Mouse (Mus musculus) hindbrain, embryonic 16.5 days (tissue): ENCODE results near the gene Nae1. TPM values are rescaled to one million over a fixed set of nuclear protein-coding genes. Genes with fewer than 3 reads are reported as not detected.

Experiments used
- ATAC-seq: fragments of 200-750 bp; cut with Nextera tagmentation; 2 replicates; pipeline ENCODE4 v1.8.0; 2017; ENCODE audit warnings: moderate TSS enrichment, moderate library complexity
- H3K27ac ChIP-seq: fragments of 300-500 bp; sonication (generic); 2 replicates; pipeline ENCODE4 v1.5.1; 2014; ENCODE audit warnings: low read depth, mild to moderate bottlenecking, control low read depth, low read length, moderate library complexity
- H3K27me3 ChIP-seq: fragments of 300-500 bp; sonication (generic); replicated peaks from 2 replicates; pipeline ENCODE4 v1.6.1; 2014; ENCODE audit warnings: low read length; ENCODE audit not compliant: control insufficient read depth, insufficient read depth
- H3K36me3 ChIP-seq: fragments of 300-500 bp; sonication (generic); 2 replicates; pipeline ENCODE4 v1.6.1; 2014; ENCODE audit warnings: mild to moderate bottlenecking, low read length, moderate library complexity, mixed read lengths; ENCODE audit not compliant: control insufficient read depth, insufficient read depth
- H3K4me1 ChIP-seq: fragments of 300-500 bp; sonication (generic); 2 replicates; pipeline ENCODE4 v1.6.1; 2014; ENCODE audit warnings: low read depth, low read length; ENCODE audit not compliant: control insufficient read depth, insufficient read depth
- H3K4me2 ChIP-seq: fragments of 300-500 bp; sonication (generic); 2 replicates; pipeline ENCODE4 v1.6.1; 2014; ENCODE audit warnings: mild to moderate bottlenecking, low read length, control low read depth, moderate library complexity
- H3K4me3 ChIP-seq: fragments of 300-500 bp; sonication (generic); 2 replicates; pipeline ENCODE4 v1.5.1; 2014; ENCODE audit warnings: mild to moderate bottlenecking, low read length, control low read depth, moderate library complexity
- H3K9ac ChIP-seq: fragments of 300-500 bp; sonication (generic); 2 replicates; pipeline ENCODE4 v1.6.1; 2014; ENCODE audit warnings: low read depth, mild to moderate bottlenecking, control low read depth, low read length, moderate library complexity
- H3K9me3 ChIP-seq: fragments of 300-500 bp; sonication (generic); 2 replicates; pipeline ENCODE4 v1.6.1; 2014; ENCODE audit warnings: mild to moderate bottlenecking, low read length, moderate library complexity; ENCODE audit not compliant: control insufficient read depth
- WGBS: fragments of 180-500 bp; shearing (Covaris S2); extraction: QIAGEN DNeasy Blood & Tissue Kit; methylation state at CpG from one replicate; pipeline ENCODE4 v1.1.7; 2014; 5-methylcytosine and 5-hydroxymethylcytosine counted together
- polyA plus RNA-seq: library from polyadenylated mRNA; unstranded; fragments of >200 nt; fragmentation: Nextera tagmentation; extraction: Ambion mirVana; gene quantifications from 2 replicates; pipeline ENCODE4 v1.2.1, GENCODE M21; 2015

The Nae1 gene
- polyA plus RNA-seq, 1 experiment from 2014 or later = 108 TPM

- Histone ChIP-seq H3K36me3 (no peaks in the 10 kb centered on the region), H3K4me2 (no peak overlapping the region), H3K4me3 (no peak overlapping the region), H3K4me1 (peaks cover 15% of the 10 kb centered on the region), H3K9me3 (no peaks in the 10 kb centered on the region), H3K27me3 (peaks cover 12% of the 10 kb centered on the region), H3K27ac (no peak overlapping the region), H3K9ac (no peak overlapping the region)
- WGBS = 84% methylated on average over 4 of the region's 4 CpGs
- no peak for ATAC-seq
Measured at GRCm38 (mm10) chr8:104536028-104536427, 1.6 kb upstream of the Nae1 start.

- peaks cover 9% of the 10 kb centered on the region for H3K4me1 ChIP-seq
- no peaks in the 10 kb centered on the region; the same call in 1 of the 2 replicates for H3K36me3 ChIP-seq
- peak overlapping the region; percentile 53; the same call in 1 of the 2 replicates for H3K9ac ChIP-seq
- 43% methylated on average over 7 of the region's 7 CpGs for WGBS
- peak overlapping the region; percentile 59; the same call in 1 of the 2 replicates for H3K4me3 ChIP-seq
- peaks cover 9% of the 10 kb centered on the region; the same call in 1 of the 2 replicates for H3K27me3 ChIP-seq
- H3K27ac ChIP-seq = no peak overlapping the region
- ATAC-seq = no peak
- peak overlapping the region; percentile 65 for H3K4me2 ChIP-seq
- no peaks in the 10 kb centered on the region for H3K9me3 ChIP-seq
Measured at GRCm38 (mm10) chr8:104535378-104535777, 941 bp upstream of the Nae1 start.

GRCm38 (mm10) chr8:104534779-104535141, 323 bp upstream of the Nae1 start:
- H3K9me3 ChIP-seq = no peaks in the 10 kb centered on the region
- peak overlapping the region; percentile 53 for H3K9ac ChIP-seq
- H3K4me2 ChIP-seq = peak overlapping the region; percentile 65
- ATAC-seq = peak; percentile 70
- H3K27ac ChIP-seq = peak overlapping the region; percentile 11; the same call in 1 of the 2 replicates
- 8% methylated on average over 9 of the region's 9 CpGs for WGBS
- H3K4me3 ChIP-seq = peak overlapping the region; percentile 59
- H3K36me3 ChIP-seq = peaks cover 5% of the 10 kb centered on the region
- peaks cover 5% of the 10 kb centered on the region; the same call in 1 of the 2 replicates for H3K27me3 ChIP-seq
- H3K4me1 ChIP-seq = peaks cover 9% of the 10 kb centered on the region

- no peaks in the 10 kb centered on the region for H3K9me3 ChIP-seq
- H3K4me1 ChIP-seq = peaks cover 9% of the 10 kb centered on the region
- no peaks in the 10 kb centered on the region for H3K27me3 ChIP-seq
- H3K36me3 ChIP-seq = peaks cover 6% of the 10 kb centered on the region
- H3K4me2 ChIP-seq = peak overlapping the region; percentile 79
- peak overlapping the region; percentile 59 for H3K4me3 ChIP-seq
- peak overlapping the region; percentile 93 for H3K9ac ChIP-seq
- no peak overlapping the region; the same call in 1 of the 2 replicates for H3K27ac ChIP-seq
- 17% methylated on average over 7 of the region's 7 CpGs for WGBS
- ATAC-seq = peak; percentile 9; the same call in 1 of the 2 replicates
Measured at GRCm38 (mm10) chr8:104533551-104533950, 886 bp downstream of the Nae1 start.

GRCm38 (mm10) chr8:104529671-104530070, 4.8 kb downstream of the Nae1 start:
- no peak overlapping the region for H3K4me3 ChIP-seq
- H3K9me3 ChIP-seq = no peaks in the 10 kb centered on the region
- no peak overlapping the region for H3K4me2 ChIP-seq
- peaks cover 9% of the 10 kb centered on the region for H3K4me1 ChIP-seq
- 81% methylated on average over 6 of the region's 6 CpGs for WGBS
- peaks cover 6% of the 10 kb centered on the region for H3K36me3 ChIP-seq
- ATAC-seq = no peak
- H3K9ac ChIP-seq = no peak overlapping the region
- no peaks in the 10 kb centered on the region for H3K27me3 ChIP-seq
- H3K27ac ChIP-seq = no peak overlapping the region

- Histone ChIP-seq H3K9ac (no peak overlapping the region), H3K9me3 (no peaks in the 10 kb centered on the region), H3K4me3 (no peak overlapping the region), H3K36me3 (peaks cover 28% of the 10 kb centered on the region), H3K4me1 (no peaks in the 10 kb centered on the region), H3K27me3 (no peaks in the 10 kb centered on the region), H3K4me2 (no peak overlapping the region), H3K27ac (no peak overlapping the region)
- no peak for ATAC-seq
- WGBS = 81% methylated on average over 5 of the region's 5 CpGs
Measured at GRCm38 (mm10) chr8:104517872-104518271, 16.6 kb downstream of the Nae1 start.

GRCm38 (mm10) chr8:104510134-104510533, 24.3 kb downstream of the Nae1 start:
- H3K27me3 ChIP-seq = no peaks in the 10 kb centered on the region
- ATAC-seq = peak; percentile 19
- no peaks in the 10 kb centered on the region for H3K9me3 ChIP-seq
- H3K4me1 ChIP-seq = peaks cover 3% of the 10 kb centered on the region
- WGBS = 86% methylated on average over 3 of the region's 3 CpGs
- H3K4me3 ChIP-seq = peak overlapping the region; percentile 63
- peak overlapping the region; percentile 100 for H3K4me2 ChIP-seq
- H3K27ac ChIP-seq = no peak overlapping the region
- peaks cover 15% of the 10 kb centered on the region for H3K36me3 ChIP-seq
- no peak overlapping the region for H3K9ac ChIP-seq

GRCm38 (mm10) chr8:104509061-104510006, 25.1 kb downstream of the Nae1 start, which contains the start of gene Terb1:
TSS of gene Terb1 (minus strand) at chr8:104509910.
- peak within 1 kb of the TSS; percentile 86 for H3K9ac ChIP-seq
- H3K36me3 ChIP-seq = peaks cover 10% of the 10 kb centered on the region
- H3K4me2 ChIP-seq = peak within 1 kb of the TSS; percentile 100
- H3K27ac ChIP-seq = peak within 1 kb of the TSS; percentile 11; the same call in 1 of the 2 replicates
- peak; percentile 90 for ATAC-seq
- no peaks in the 10 kb centered on the region for H3K27me3 ChIP-seq
- H3K9me3 ChIP-seq = no peaks in the 10 kb centered on the region
- peaks cover 3% of the 10 kb centered on the region for H3K4me1 ChIP-seq
- 2% methylated on average over 64 of the region's 64 CpGs for WGBS
- H3K4me3 ChIP-seq = peak within 1 kb of the TSS; percentile 63

- H3K4me2 ChIP-seq = no peak overlapping the region
- no peaks in the 10 kb centered on the region for H3K36me3 ChIP-seq
- H3K27me3 ChIP-seq = no peaks in the 10 kb centered on the region
- no peak for ATAC-seq
- no peak overlapping the region for H3K4me3 ChIP-seq
- no peaks in the 10 kb centered on the region for H3K4me1 ChIP-seq
- no peak overlapping the region for H3K27ac ChIP-seq
- H3K9ac ChIP-seq = no peak overlapping the region
- no peaks in the 10 kb centered on the region for H3K9me3 ChIP-seq
- 73% methylated on average over 1 of the region's 1 CpGs for WGBS
Measured at GRCm38 (mm10) chr8:104479091-104479490, 55.3 kb downstream of the Nae1 start.
